Mouse (Mus musculus) stomach, postnatal 0 days (tissue): ENCODE measurements around the gene Gm10135.
"Not testable (repeated sequence)": the region's sequence is repeated elsewhere in the genome, so short reads cannot be mapped to it uniquely, and the experiment has no call there.

ENCODE experiments used
- CTCF ChIP-seq: IDR thresholded peaks from 2 replicates; pipeline ENCODE4 v1.5.1; 2016; ENCODE audit warnings: antibody characterized with exemption, low read depth, mild to moderate bottlenecking, moderate library complexity
- EP300 ChIP-seq: optimal IDR thresholded peaks from 2 replicates; pipeline ENCODE3; 2016; ENCODE audit warnings: antibody characterized with exemption

- not testable (repeated sequence) for TF ChIP-seq CTCF, EP300
These were observed 36.1 kb downstream of the Gm10135 start for GRCm38 (mm10) chr5:72938421-72938820.
